Mouse (Mus musculus) liver, postnatal 0 days (tissue): ENCODE results near the gene Smad3. TPM values are rescaled to one million over a fixed set of nuclear protein-coding genes. Genes with fewer than 3 reads are reported as not detected.

Experiments
- ATAC-seq: fragments of 200-750 bp; cut with Nextera tagmentation; 2 replicates; pipeline ENCODE4 v1.8.0; 2017; ENCODE audit warnings: mild to moderate bottlenecking, moderate library complexity
- DNase-seq: peaks from one replicate; pipeline ENCODE4 v3.0.0-alpha.2; 2016
- H3K27ac ChIP-seq: fragments of 300-500 bp; sonication (generic); 2 replicates; pipeline ENCODE4 v1.5.1; 2014; ENCODE audit warnings: antibody characterized with exemption, moderate library complexity, mild to moderate bottlenecking, low read depth
- H3K27me3 ChIP-seq: fragments of 300-500 bp; sonication (generic); 2 replicates; pipeline ENCODE4 v1.6.1; 2014; ENCODE audit warnings: low read length, control low read depth, mixed read lengths; ENCODE audit not compliant: insufficient read depth
- H3K36me3 ChIP-seq: fragments of 300-500 bp; sonication (generic); replicated peaks from 2 replicates; pipeline ENCODE4 v1.6.1; 2014; ENCODE audit warnings: mild to moderate bottlenecking, control low read depth, low read length, moderate library complexity, mixed read lengths; ENCODE audit not compliant: insufficient read depth
- H3K4me1 ChIP-seq: fragments of 300-500 bp; sonication (generic); 2 replicates; pipeline ENCODE4 v1.6.1; 2014; ENCODE audit warnings: antibody characterized with exemption, mild to moderate bottlenecking, control low read depth; ENCODE audit not compliant: insufficient read depth
- H3K4me2 ChIP-seq: fragments of 300-500 bp; sonication (generic); 2 replicates; pipeline ENCODE4 v1.6.1; 2014; ENCODE audit warnings: low read depth, mild to moderate bottlenecking, low read length, moderate library complexity, mixed read lengths
- H3K4me3 ChIP-seq: fragments of 300-500 bp; sonication (generic); 2 replicates; pipeline ENCODE4 v1.5.1; 2014; ENCODE audit warnings: low read depth, low read length
- H3K9ac ChIP-seq: fragments of 300-500 bp; sonication (generic); replicated peaks from 2 replicates; pipeline ENCODE4 v1.6.1; 2014; ENCODE audit warnings: mild to moderate bottlenecking, moderate library complexity
- H3K9me3 ChIP-seq: fragments of 300-500 bp; sonication (generic); 2 replicates; pipeline ENCODE4 v1.6.1; 2016; ENCODE audit warnings: mild to moderate bottlenecking, control low read depth, low read length, mixed read lengths
- CTCF ChIP-seq: sonication (generic); IDR thresholded peaks from 2 replicates; pipeline ENCODE4 v1.5.1; 2016; ENCODE audit warnings: antibody characterized with exemption, low read depth
- EP300 ChIP-seq: IDR thresholded peaks from 2 replicates; pipeline ENCODE4 v1.6.1; 2016; ENCODE audit warnings: antibody characterized with exemption, low read depth, mild to moderate bottlenecking
- WGBS: fragments of 180-500 bp; shearing (Covaris S2); extraction: QIAGEN DNeasy Blood & Tissue Kit; methylation state at CpG from one replicate; pipeline ENCODE4 v1.1.7; 2014; ENCODE audit not compliant: insufficient replicate concordance; 5-methylcytosine and 5-hydroxymethylcytosine counted together
- polyA plus RNA-seq: library from polyadenylated mRNA; unstranded; fragments of >200 nt; fragmentation: Nextera tagmentation; extraction: Ambion mirVana; gene quantifications from 2 replicates; pipeline ENCODE4 v1.2.1, GENCODE M21; 2015

The Smad3 gene
- polyA plus RNA-seq, 1 experiment from 2014 or later: 2.1 TPM

DNA sequence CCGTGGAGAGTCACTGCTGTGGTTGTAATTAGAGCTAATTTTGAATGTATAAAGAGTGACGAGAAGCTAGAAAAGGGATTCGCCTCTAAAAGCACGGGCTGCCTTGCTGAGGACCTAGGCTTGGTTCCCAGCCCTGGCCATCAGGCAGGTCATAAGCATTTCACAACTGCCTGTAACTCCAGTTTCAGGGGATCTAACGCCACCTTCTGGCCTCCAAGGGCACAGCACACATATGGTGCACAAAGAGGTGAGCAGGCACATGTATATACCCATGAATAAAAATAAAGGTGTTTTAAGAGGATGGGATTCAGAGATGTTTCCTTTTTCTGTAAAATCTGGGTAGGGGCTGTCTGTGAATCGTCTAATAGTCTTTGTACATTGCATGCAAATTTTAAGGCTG is 147.6 kb downstream of the Smad3 start:
- H3K27ac ChIP-seq: peak overlapping the region; percentile 59
- no peak for DNase-seq
- H3K9ac ChIP-seq: no peak overlapping the region
- H3K4me2 ChIP-seq: no peak overlapping the region
- peaks cover 29% of the 10 kb centered on the region for H3K4me1 ChIP-seq
- no peaks in the 10 kb centered on the region for H3K27me3 ChIP-seq
- no peak for ATAC-seq
- TF ChIP-seq CTCF: peak; percentile 41
- TF ChIP-seq EP300: no peak
- WGBS: 79% methylated on average over 6 of the region's 6 CpGs
- H3K36me3 ChIP-seq: no peaks in the 10 kb centered on the region; the same call in 1 of the 2 replicates
- no peak overlapping the region for H3K4me3 ChIP-seq
- H3K9me3 ChIP-seq: no peaks in the 10 kb centered on the region

DNA sequence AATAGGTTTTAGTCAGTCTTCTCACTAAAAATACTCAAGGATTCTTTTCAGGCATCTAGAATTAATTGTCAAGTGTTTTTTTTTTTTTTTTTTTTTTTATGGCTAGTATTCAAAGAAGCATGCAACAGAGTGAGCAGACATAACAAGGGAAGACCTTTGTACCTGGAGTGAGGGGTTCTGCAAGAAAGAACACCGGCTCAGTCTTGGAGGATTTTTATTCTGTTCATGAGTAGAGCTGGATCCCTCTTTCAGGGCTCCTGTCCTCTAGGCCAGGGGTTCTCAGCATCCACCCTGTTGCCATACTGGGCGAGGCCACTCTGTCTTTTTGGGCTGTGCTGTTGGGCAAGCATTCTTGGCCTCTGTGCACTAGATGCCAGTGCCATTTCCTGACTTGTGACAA is 148.0 kb downstream of the Smad3 start:
- TF ChIP-seq CTCF (no peak), EP300 (no peak)
- Histone ChIP-seq H3K27me3 (no peaks in the 10 kb centered on the region), H3K36me3 (no peaks in the 10 kb centered on the region; the same call in 1 of the 2 replicates), H3K9me3 (no peaks in the 10 kb centered on the region), H3K4me1 (peaks cover 27% of the 10 kb centered on the region), H3K4me3 (no peak overlapping the region), H3K27ac (peak overlapping the region; percentile 59; the same call in 1 of the 2 replicates), H3K9ac (no peak overlapping the region), H3K4me2 (no peak overlapping the region)
- ATAC-seq (no peak), DNase-seq (no peak)
- WGBS: 92% methylated on average over 2 of the region's 2 CpGs

DNA sequence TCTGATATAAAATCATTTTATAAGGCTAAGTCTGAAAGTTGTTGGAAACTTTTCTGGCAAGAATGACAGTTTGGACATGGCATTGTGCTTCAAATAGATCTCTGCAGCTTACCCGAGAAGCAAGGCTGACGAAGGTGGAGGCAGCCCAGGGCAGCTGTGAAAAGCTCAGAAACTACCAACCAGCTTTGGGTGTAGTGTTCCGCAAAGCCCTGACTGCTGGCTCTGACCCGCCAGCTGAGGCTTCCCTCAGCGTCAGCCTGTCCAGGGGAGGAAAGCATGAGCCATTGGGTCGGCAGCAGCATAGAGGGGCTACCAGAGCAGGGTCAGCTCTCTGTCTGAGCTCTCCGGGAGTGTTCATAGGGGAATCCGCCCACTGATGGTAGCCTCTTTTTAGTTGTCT is 148.5 kb downstream of the Smad3 start:
- no peak overlapping the region for H3K9ac ChIP-seq
- peaks cover 22% of the 10 kb centered on the region for H3K4me1 ChIP-seq
- no peak overlapping the region for H3K27ac ChIP-seq
- TF ChIP-seq CTCF: no peak
- no peak for TF ChIP-seq EP300
- 81% methylated on average over 8 of the region's 8 CpGs for WGBS
- DNase-seq: no peak
- ATAC-seq: no peak
- H3K36me3 ChIP-seq: no peaks in the 10 kb centered on the region; the same call in 1 of the 2 replicates
- no peak overlapping the region for H3K4me2 ChIP-seq
- H3K4me3 ChIP-seq: no peak overlapping the region
- H3K27me3 ChIP-seq: no peaks in the 10 kb centered on the region
- no peaks in the 10 kb centered on the region for H3K9me3 ChIP-seq

GRCm38 (mm10) chr9:63608006-63608405 is 149.8 kb downstream of the Smad3 start:
- WGBS: 85% methylated on average over 6 of the region's 6 CpGs
- no peak for TF ChIP-seq EP300
- TF ChIP-seq CTCF: no peak
- H3K9ac ChIP-seq: no peak overlapping the region
- no peaks in the 10 kb centered on the region for H3K9me3 ChIP-seq
- H3K4me3 ChIP-seq: no peak overlapping the region
- no peaks in the 10 kb centered on the region for H3K27me3 ChIP-seq
- H3K27ac ChIP-seq: no peak overlapping the region
- DNase-seq: no peak
- peaks cover 24% of the 10 kb centered on the region for H3K4me1 ChIP-seq
- no peak overlapping the region for H3K4me2 ChIP-seq
- H3K36me3 ChIP-seq: no peaks in the 10 kb centered on the region; the same call in 1 of the 2 replicates
- ATAC-seq: no peak

DNA sequence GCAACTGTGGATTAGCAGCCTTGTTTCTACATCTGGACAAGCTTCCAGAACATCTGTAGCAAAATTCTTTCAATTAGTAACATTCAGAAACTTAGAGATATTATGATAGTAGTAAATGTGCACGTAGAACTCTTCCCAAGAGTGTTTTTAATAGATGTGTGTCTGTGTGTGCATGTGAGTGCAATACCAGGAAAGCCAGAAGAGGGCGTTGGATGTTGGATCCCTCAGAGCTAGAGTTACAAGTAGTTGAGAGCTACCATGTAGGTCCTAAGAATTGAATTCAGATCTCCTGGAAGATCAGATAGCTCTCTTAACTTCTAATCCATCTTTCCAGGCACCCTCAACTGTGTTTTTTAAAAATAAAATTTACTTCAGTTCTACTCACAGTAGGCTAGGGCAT is 151.2 kb downstream of the Smad3 start:
- ATAC-seq (no peak), DNase-seq (peak; percentile 31)
- H3K9me3 ChIP-seq: no peaks in the 10 kb centered on the region
- H3K9ac ChIP-seq: no peak overlapping the region
- H3K4me2 ChIP-seq: no peak overlapping the region
- H3K36me3 ChIP-seq: no peaks in the 10 kb centered on the region; the same call in 1 of the 2 replicates
- H3K27ac ChIP-seq: no peak overlapping the region
- no peaks in the 10 kb centered on the region for H3K27me3 ChIP-seq
- H3K4me3 ChIP-seq: no peak overlapping the region
- 69% methylated on average over 2 of the region's 2 CpGs for WGBS
- H3K4me1 ChIP-seq: peaks cover 17% of the 10 kb centered on the region
- no peak for TF ChIP-seq EP300
- peak; percentile 46 for TF ChIP-seq CTCF

DNA sequence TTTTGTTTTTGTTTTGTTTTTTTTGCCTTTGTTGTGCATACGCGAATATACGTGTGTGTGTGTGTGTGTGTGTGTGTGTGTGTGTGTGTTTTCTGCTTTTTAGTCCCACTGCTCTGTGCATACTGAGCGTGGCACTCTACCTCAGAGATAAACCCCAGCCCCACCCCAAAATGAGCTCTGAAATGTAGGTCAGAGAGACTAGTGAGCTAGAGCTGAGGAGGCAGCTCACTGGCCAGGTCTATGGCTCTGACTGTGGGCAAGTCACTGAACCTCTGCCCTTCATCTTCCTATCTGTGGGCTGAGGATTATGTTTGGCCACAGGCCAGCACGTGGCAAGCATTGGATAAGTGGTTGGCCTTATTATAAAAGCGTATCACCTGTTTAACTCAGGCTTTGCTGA is 153.9 kb downstream of the Smad3 start:
- peaks cover 17% of the 10 kb centered on the region for H3K4me1 ChIP-seq
- no peaks in the 10 kb centered on the region for H3K9me3 ChIP-seq
- H3K4me3 ChIP-seq: peak overlapping the region; percentile 95
- DNase-seq: peak; percentile 30
- H3K27me3 ChIP-seq: no peaks in the 10 kb centered on the region
- H3K4me2 ChIP-seq: peak overlapping the region; percentile 82
- 30% methylated on average over 6 of the region's 6 CpGs for WGBS
- peak overlapping the region; percentile 94; the same call in 1 of the 2 replicates for H3K9ac ChIP-seq
- no peak for ATAC-seq
- 0 out of 2 replicates have a peak overlapping the region, but pooled peaks have one; percentile 25 for H3K27ac ChIP-seq
- no peak for TF ChIP-seq EP300
- TF ChIP-seq CTCF: no peak
- no peaks in the 10 kb centered on the region; the same call in 1 of the 2 replicates for H3K36me3 ChIP-seq
